Mouse (Mus musculus) limb, embryonic 13.5 days (tissue): ENCODE measurements around the gene Hmgn3. TPM values are rescaled to one million over a fixed set of nuclear protein-coding genes. Genes with fewer than 3 reads are reported as not detected.
A peak's percentile ranks its signal among the peaks of the same experiment; 100 is the strongest.

Experiments used
- ATAC-seq: fragments of 200-750 bp; cut with Nextera tagmentation; 2 replicates; pipeline ENCODE4 v1.8.0; 2017; ENCODE audit warnings: low read depth, moderate number of reproducible peaks, moderate TSS enrichment; ENCODE audit not compliant: low FRiP score
- H3K27ac ChIP-seq: fragments of 300-500 bp; sonication (generic); 2 replicates; pipeline ENCODE4 v1.5.1; 2015; ENCODE audit warnings: inconsistent platforms, mild to moderate bottlenecking, moderate library complexity
- H3K27me3 ChIP-seq: fragments of 300-500 bp; sonication (generic); 2 replicates; pipeline ENCODE4 v1.6.1; 2015; ENCODE audit warnings: mild to moderate bottlenecking, inconsistent platforms
- H3K36me3 ChIP-seq: fragments of 300-500 bp; sonication (generic); 2 replicates; pipeline ENCODE4 v1.6.1; 2015; ENCODE audit warnings: inconsistent platforms, mild to moderate bottlenecking, moderate library complexity
- H3K4me1 ChIP-seq: fragments of 300-500 bp; sonication (generic); 2 replicates; pipeline ENCODE4 v1.6.1; 2015; ENCODE audit warnings: inconsistent platforms
- H3K4me2 ChIP-seq: fragments of 300-500 bp; sonication (generic); replicated peaks from 2 replicates; pipeline ENCODE4 v1.6.1; 2015; ENCODE audit warnings: inconsistent platforms, mild to moderate bottlenecking, moderate library complexity
- H3K4me3 ChIP-seq: fragments of 300-500 bp; sonication (generic); 2 replicates; pipeline ENCODE4 v1.5.1; 2015; ENCODE audit warnings: moderate library complexity, mild to moderate bottlenecking, inconsistent platforms
- H3K9ac ChIP-seq: fragments of 300-500 bp; sonication (generic); 2 replicates; pipeline ENCODE4 v1.6.1; 2015; ENCODE audit warnings: mild to moderate bottlenecking, inconsistent platforms
- H3K9me3 ChIP-seq: fragments of 300-500 bp; sonication (generic); 2 replicates; pipeline ENCODE4 v1.6.1; 2016; ENCODE audit warnings: inconsistent platforms
- WGBS: fragments of 180-500 bp; shearing (Covaris S2); methylation state at CpG from one replicate; pipeline ENCODE4 v1.1.7; 2015; 5-methylcytosine and 5-hydroxymethylcytosine counted together
- polyA plus RNA-seq: library from polyadenylated mRNA; unstranded; fragments of >200 nt; fragmentation: Nextera tagmentation; extraction: Ambion mirVana; gene quantifications from 2 replicates; pipeline ENCODE4 v1.2.1, GENCODE M21; 2015

Hmgn3 gene
- polyA plus RNA-seq, 1 experiment from 2014 or later, result 182 TPM

GRCm38 (mm10) chr9:83097816-83098215 is 48.7 kb downstream of the Hmgn3 start:
- Histone ChIP-seq H3K27ac (no peak overlapping the region), H3K36me3 (no peaks in the 10 kb centered on the region), H3K27me3 (no peaks in the 10 kb centered on the region), H3K4me2 (no peak overlapping the region), H3K4me3 (no peak overlapping the region), H3K4me1 (peaks cover 8% of the 10 kb centered on the region), H3K9me3 (no peaks in the 10 kb centered on the region), H3K9ac (no peak overlapping the region)
- WGBS, result 59% methylated on average over 8 of the region's 8 CpGs
- no peak for ATAC-seq

GRCm38 (mm10) chr9:83094649-83095336 is 51.7 kb downstream of the Hmgn3 start:
- Histone ChIP-seq H3K27me3 (no peaks in the 10 kb centered on the region), H3K4me3 (no peak overlapping the region), H3K9ac (no peak overlapping the region), H3K4me1 (peaks cover 8% of the 10 kb centered on the region), H3K27ac (no peak overlapping the region), H3K36me3 (no peaks in the 10 kb centered on the region), H3K4me2 (no peak overlapping the region), H3K9me3 (no peaks in the 10 kb centered on the region)
- 69% methylated on average over 3 of the region's 3 CpGs for WGBS
- ATAC-seq, result no peak

- H3K36me3 ChIP-seq, result no peaks in the 10 kb centered on the region
- no peak overlapping the region for H3K27ac ChIP-seq
- 39% methylated on average over 6 of the region's 7 CpGs for WGBS
Observed at GRCm38 (mm10) chr9:83083790-83084469, 62.6 kb downstream of the Hmgn3 start.

GRCm38 (mm10) chr9:83083091-83083490 is 63.4 kb downstream of the Hmgn3 start:
- no peaks in the 10 kb centered on the region for H3K27me3 ChIP-seq
- no peak; the same call in 1 of the 2 replicates for ATAC-seq
- no peaks in the 10 kb centered on the region for H3K36me3 ChIP-seq
- no peak overlapping the region for H3K4me2 ChIP-seq
- no peak overlapping the region for H3K27ac ChIP-seq
- H3K4me1 ChIP-seq, result peaks cover 18% of the 10 kb centered on the region
- H3K9me3 ChIP-seq, result no peaks in the 10 kb centered on the region
- no peak overlapping the region for H3K4me3 ChIP-seq
- 32% methylated on average over 5 of the region's 5 CpGs for WGBS
- H3K9ac ChIP-seq, result no peak overlapping the region

More at GRCm38 (mm10) chr9:83083790-83084469, 62.6 kb downstream of the Hmgn3 start:
- H3K9ac ChIP-seq, result no peak overlapping the region
- no peak overlapping the region for H3K4me3 ChIP-seq
- H3K4me1 ChIP-seq, result peaks cover 18% of the 10 kb centered on the region
- H3K9me3 ChIP-seq, result no peaks in the 10 kb centered on the region
- H3K27me3 ChIP-seq, result no peaks in the 10 kb centered on the region
- H3K4me2 ChIP-seq, result no peak overlapping the region
- ATAC-seq, result no peak

- Histone ChIP-seq H3K4me2 (no peak overlapping the region), H3K4me3 (no peak overlapping the region), H3K27me3 (no peaks in the 10 kb centered on the region), H3K9me3 (no peaks in the 10 kb centered on the region), H3K36me3 (no peaks in the 10 kb centered on the region), H3K27ac (no peak overlapping the region), H3K4me1 (peaks cover 18% of the 10 kb centered on the region), H3K9ac (no peak overlapping the region)
- 68% methylated on average over 6 of the region's 6 CpGs for WGBS
- no peak for ATAC-seq
Observed at GRCm38 (mm10) chr9:83082296-83082695, 64.2 kb downstream of the Hmgn3 start.

- Histone ChIP-seq H3K27ac (no peak overlapping the region), H3K9me3 (no peaks in the 10 kb centered on the region), H3K36me3 (no peaks in the 10 kb centered on the region), H3K27me3 (no peaks in the 10 kb centered on the region), H3K9ac (no peak overlapping the region), H3K4me2 (no peak overlapping the region), H3K4me3 (no peak overlapping the region), H3K4me1 (peaks cover 17% of the 10 kb centered on the region)
- ATAC-seq, result no peak
- 92% methylated on average over 3 of the region's 3 CpGs for WGBS
Observed at GRCm38 (mm10) chr9:83079724-83080123, 66.8 kb downstream of the Hmgn3 start.

GRCm38 (mm10) chr9:83068246-83068645 is 78.2 kb downstream of the Hmgn3 start:
- H3K4me2 ChIP-seq, result no peak overlapping the region
- H3K27ac ChIP-seq, result no peak overlapping the region
- H3K4me3 ChIP-seq, result no peak overlapping the region
- no peak overlapping the region for H3K9ac ChIP-seq
- 81% methylated on average over 5 of the region's 5 CpGs for WGBS
- H3K9me3 ChIP-seq, result no peaks in the 10 kb centered on the region
- no peaks in the 10 kb centered on the region for H3K4me1 ChIP-seq
- no peaks in the 10 kb centered on the region for H3K27me3 ChIP-seq
- ATAC-seq, result no peak
- H3K36me3 ChIP-seq, result no peaks in the 10 kb centered on the region

- no peaks in the 10 kb centered on the region for H3K36me3 ChIP-seq
- H3K27ac ChIP-seq, result no peak overlapping the region
- H3K4me3 ChIP-seq, result no peak overlapping the region
- ATAC-seq, result peak; percentile 73; the same call in 1 of the 2 replicates
- H3K27me3 ChIP-seq, result no peaks in the 10 kb centered on the region
- H3K9ac ChIP-seq, result no peak overlapping the region
- WGBS, result 69% methylated on average over 11 of the region's 11 CpGs
- H3K4me2 ChIP-seq, result no peak overlapping the region
- no peaks in the 10 kb centered on the region for H3K4me1 ChIP-seq
- H3K9me3 ChIP-seq, result no peaks in the 10 kb centered on the region
Observed at GRCm38 (mm10) chr9:83061289-83061688, 85.2 kb downstream of the Hmgn3 start.

Other genes with a start within 250 kb of the Hmgn3 start
- 113 and 119 TPM in 2 replicates for gene Phip, start 171.2 kb downstream of the Hmgn3 start, polyA plus RNA-seq